Mouse (Mus musculus): ENCODE measurements around the gene Rnf144b.

DNA sequence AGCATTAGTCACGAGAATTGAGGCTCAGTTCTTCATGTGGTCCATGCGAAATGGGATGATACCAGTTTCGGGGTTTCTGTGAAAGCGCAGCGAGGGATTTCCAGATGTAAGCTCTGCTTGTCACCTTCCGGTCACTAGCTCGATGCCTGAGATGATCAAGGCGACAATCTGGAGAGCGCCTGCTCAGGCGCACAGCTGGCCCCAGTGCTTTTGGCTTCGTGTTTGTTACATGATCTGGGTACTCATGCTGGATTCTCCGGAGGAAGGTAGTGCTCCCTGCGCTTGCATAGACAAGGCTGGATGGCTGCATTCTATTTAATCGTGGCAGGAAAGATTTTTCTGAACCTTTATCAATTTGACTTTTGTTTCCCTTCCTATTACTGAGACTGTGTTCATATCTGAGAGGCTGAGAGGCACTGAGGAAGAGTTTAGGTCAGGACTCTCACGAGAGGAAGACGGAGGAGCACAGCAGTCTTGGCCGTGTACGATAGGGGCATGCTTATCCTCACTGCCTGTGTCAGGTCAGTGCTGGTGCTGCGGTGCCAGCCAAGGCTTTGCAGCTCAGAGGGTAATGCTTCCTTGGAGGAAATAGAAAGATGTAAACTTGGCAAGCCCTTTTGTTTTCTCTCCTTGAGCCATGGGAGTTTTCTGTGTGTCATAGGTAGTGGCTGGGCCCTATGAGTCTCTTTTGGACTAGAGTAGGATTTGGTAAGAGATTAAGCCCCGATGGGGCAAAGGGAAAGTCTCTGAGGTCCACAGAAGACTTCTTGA, 93.5 kb downstream of the Rnf144b start:
- TF ChIP-seq CTCF (IDR thresholded peaks at IDR 0.05; ENCODE audit: low read depth, low read length) = no peak
- no peak for TF ChIP-seq POLR2AphosphoS5 (IDR thresholded peaks at IDR 0.05; ENCODE audit: insufficient replicate concordance, low read depth, low read length)
- no peak for TF ChIP-seq GATA1 (IDR thresholded peaks at IDR 0.05; ENCODE audit: borderline replicate concordance, low read length)
- no peak for TF ChIP-seq TAL1 (conservative IDR thresholded peaks at IDR 0.05; ENCODE audit: low read depth, low read length)
- no peak for TF ChIP-seq GATA2 (IDR thresholded peaks at IDR 0.05; ENCODE audit: borderline replicate concordance, low read depth, low read length)
